Mouse (Mus musculus) cerebellum, adult 2 months (tissue): ENCODE results near the gene Magt1.

Experiments used
- CTCF ChIP-seq: fragments of 200-500 bp; IDR thresholded peaks from 2 replicates; pipeline ENCODE4 v1.5.1; 2011; ENCODE audit warnings: low read depth, mild to moderate bottlenecking, control low read depth, low read length, moderate library complexity, borderline replicate concordance; ENCODE audit not compliant: insufficient read depth
- POLR2A ChIP-seq: fragments of 200-500 bp; IDR thresholded peaks from 2 replicates; pipeline ENCODE4 v1.6.1; 2011; ENCODE audit warnings: low read length, control low read depth, borderline replicate concordance; ENCODE audit not compliant: insufficient read depth

DNA sequence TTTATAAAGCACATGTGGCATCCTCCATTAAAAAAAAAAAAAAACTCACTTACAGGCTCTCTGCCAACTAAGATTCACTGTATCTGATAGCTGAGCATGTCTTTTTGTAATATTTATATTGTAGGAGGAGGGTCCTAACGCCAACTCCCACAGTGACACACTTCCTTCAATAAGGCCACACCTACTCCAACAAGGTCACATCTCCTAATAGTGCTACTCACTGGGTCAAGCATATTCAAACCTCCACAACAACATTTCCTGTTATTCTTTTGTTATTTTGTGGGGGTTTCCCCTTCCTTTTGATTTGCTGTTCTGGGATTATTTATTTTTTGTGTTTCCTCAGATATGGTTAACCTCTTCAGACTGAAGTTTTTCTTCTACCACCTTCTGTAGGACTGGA is 65.3 kb downstream of the Magt1 start:
- TF ChIP-seq CTCF (no peak), POLR2A (no peak)
